ENCODE assay signal across 20 mouse cellular contexts in the genomic region with DNA sequence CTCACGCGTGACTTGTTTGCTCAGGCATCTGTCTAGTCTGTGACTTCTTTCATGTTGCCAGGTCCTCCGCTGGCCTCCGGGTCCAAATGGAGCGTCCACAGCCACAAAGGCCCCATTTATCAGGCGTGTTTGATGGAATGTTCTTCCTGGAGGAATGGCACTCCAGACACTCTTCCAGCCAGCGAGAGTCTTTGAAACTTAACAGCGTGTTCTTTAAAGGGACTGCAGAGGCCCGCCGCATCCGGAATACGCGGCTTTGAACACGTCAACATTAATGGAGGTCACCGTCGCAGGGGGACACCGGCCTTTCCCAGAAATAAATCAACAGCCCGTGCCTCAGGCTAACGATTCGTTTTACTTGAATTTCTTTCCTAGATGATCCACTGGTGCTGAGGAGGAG.
DNase-seq lines count a peak whose midpoint lies in the region; ATAC-seq and TF ChIP-seq lines count a peak whose summit lies in the region.
"Had no signal": no experiment of that assay in that cellular context is flagged by ENCODE, and none has a peak within 500 bp of the region (broad histone marks: within the 10 kb centered on the region; RNA-seq: fewer than 3 reads in every experiment).

No protein-coding gene starts in this region.

- no peaks in the 10 kb centered on the region; the same call in 1 of the 2 replicates for H3K4me1 ChIP-seq in hindbrain, embryonic 11.5 days (replicated peaks; ENCODE audit: control insufficient read depth, insufficient read depth, low read length)
- peaks cover 24% of the 10 kb centered on the region for H3K4me1 ChIP-seq in hindbrain, embryonic 13.5 days (replicated peaks)
- no peaks in the 10 kb centered on the region for H3K4me1 ChIP-seq in hindbrain, postnatal 0 days (ENCODE audit: insufficient read depth, low read length)
- H3K4me1 ChIP-seq: embryonic facial prominence, embryonic 13.5 days had no signal

- no peak for DNase-seq in hindbrain, embryonic 11.5 days (ENCODE audit: low spot score)
- DNase-seq in kidney, postnatal 14 days: peak; percentile 36
- no peak for DNase-seq in kidney, postnatal 4 days
- DNase-seq in brain, embryonic 14.5 days (ENCODE audit: low read depth): peak; percentile 64
- peak; percentile 26 for DNase-seq in hindbrain, postnatal 0 days (ENCODE audit: low spot score)
- no peak for DNase-seq in urinary bladder, postnatal 4 days (ENCODE audit: low spot score in 2 of 2)
- DNase-seq in layer of hippocampus, adult 11-12 months (ENCODE audit: low spot score): no peak
- DNase-seq: adrenal gland, postnatal 36 days; cerebellum, adult 18-20 months; cerebellum, postnatal 25 days; heart, postnatal 10 days; kidney, adult 8-10 months; lung, adult 18-20 months; lung, postnatal 36 days had no signal

- no peaks in the 10 kb centered on the region for H3K36me3 ChIP-seq in hindbrain, embryonic 11.5 days (ENCODE audit: control insufficient read depth, insufficient read depth, low read length)
- H3K36me3 ChIP-seq in hindbrain, embryonic 13.5 days: no peaks in the 10 kb centered on the region
- H3K36me3 ChIP-seq in hindbrain, postnatal 0 days (ENCODE audit: insufficient read depth, low read length): no peaks in the 10 kb centered on the region
- H3K36me3 ChIP-seq: embryonic facial prominence, embryonic 13.5 days had no signal

- no peak for TF ChIP-seq POLR2A in brain, embryonic 14.5 days (IDR thresholded peaks at IDR 0.05; ENCODE audit: borderline replicate concordance, extremely low read depth, insufficient read depth, insufficient read length, poor library complexity, severe bottlenecking)

- no peak for ATAC-seq in hindbrain, embryonic 11.5 days (ENCODE audit: low FRiP score)
- ATAC-seq in hindbrain, embryonic 13.5 days (ENCODE audit: low FRiP score): no peak
- ATAC-seq in hindbrain, postnatal 0 days: no peak
- ATAC-seq: forebrain, embryonic 16.5 days had no signal

- 69% methylated on average over 20 of the region's 20 CpGs for whole genome bisulfite sequencing in hindbrain, embryonic 11.5 days
- WGBS in hindbrain, embryonic 13.5 days: 51% methylated on average over 20 of the region's 20 CpGs
- WGBS in hindbrain, postnatal 0 days: 57% methylated on average over 20 of the region's 20 CpGs

- no peak overlapping the region for H3K4me2 ChIP-seq in hindbrain, embryonic 11.5 days (replicated peaks; ENCODE audit: low read depth, low read length)
- no peak overlapping the region for H3K4me2 ChIP-seq in hindbrain, embryonic 13.5 days
- no peak overlapping the region for H3K4me2 ChIP-seq in hindbrain, postnatal 0 days (ENCODE audit: low read depth, low read length)
- H3K4me2 ChIP-seq: embryonic facial prominence, embryonic 13.5 days; heart, embryonic 11.5 days; liver, embryonic 11.5 days had no signal

- H3K9ac ChIP-seq in hindbrain, embryonic 11.5 days (ENCODE audit: low read depth, low read length): no peak overlapping the region
- H3K9ac ChIP-seq in hindbrain, embryonic 13.5 days: no peak overlapping the region
- no peak overlapping the region for H3K9ac ChIP-seq in hindbrain, postnatal 0 days (replicated peaks; ENCODE audit: low read length)
- H3K9ac ChIP-seq: embryonic facial prominence, embryonic 13.5 days had no signal

- TF ChIP-seq CTCF in brain, embryonic 14.5 days (IDR thresholded peaks at IDR 0.05; ENCODE audit: borderline replicate concordance, extremely low read depth, insufficient read depth, insufficient read length): no peak
- no peak for TF ChIP-seq CTCF in hindbrain, postnatal 0 days (IDR thresholded peaks at IDR 0.05; ENCODE audit: low read depth)

- H3K27ac ChIP-seq in hindbrain, embryonic 11.5 days (ENCODE audit: low read depth, low read length): 0 out of 2 replicates have a peak overlapping the region, but pooled peaks have one; percentile 10
- H3K27ac ChIP-seq in hindbrain, embryonic 13.5 days: no peak overlapping the region
- H3K27ac ChIP-seq in hindbrain, postnatal 0 days: no peak overlapping the region
- H3K27ac ChIP-seq: embryonic facial prominence, embryonic 13.5 days; stomach, postnatal 0 days had no signal

- H3K27me3 ChIP-seq in hindbrain, embryonic 11.5 days (ENCODE audit: control insufficient read depth, insufficient read depth, low read length): no peaks in the 10 kb centered on the region
- peaks cover 8% of the 10 kb centered on the region for H3K27me3 ChIP-seq in hindbrain, embryonic 13.5 days
- H3K27me3 ChIP-seq in hindbrain, postnatal 0 days (ENCODE audit: insufficient read depth, low read length): no peaks in the 10 kb centered on the region
- H3K27me3 ChIP-seq: embryonic facial prominence, embryonic 13.5 days had no signal

- no peak overlapping the region for H3K4me3 ChIP-seq in hindbrain, embryonic 11.5 days (ENCODE audit: low read depth, low read length)
- no peak overlapping the region for H3K4me3 ChIP-seq in hindbrain, embryonic 13.5 days
- H3K4me3 ChIP-seq in hindbrain, postnatal 0 days (ENCODE audit: low read length): no peak overlapping the region
- H3K4me3 ChIP-seq: embryonic facial prominence, embryonic 13.5 days had no signal

- H3K9me3 ChIP-seq in hindbrain, embryonic 11.5 days (ENCODE audit: control insufficient read depth, low read length): no peaks in the 10 kb centered on the region
- no peaks in the 10 kb centered on the region for H3K9me3 ChIP-seq in hindbrain, embryonic 13.5 days
- H3K9me3 ChIP-seq in hindbrain, postnatal 0 days (ENCODE audit: low read length): no peaks in the 10 kb centered on the region
- H3K9me3 ChIP-seq: embryonic facial prominence, embryonic 13.5 days had no signal

Comparison
In these comparisons a context has a peak if more than half of its experiments do, and no peak if none do; other contexts are left out.
1. DNase-seq: peak in kidney, postnatal 14 days (single experiment), brain, embryonic 14.5 days (single experiment) and hindbrain, postnatal 0 days (single experiment); none in hindbrain, embryonic 11.5 days (single experiment), kidney, postnatal 4 days (0 of 2), urinary bladder, postnatal 4 days (0 of 2) and layer of hippocampus, adult 11-12 months (single experiment).